Mouse (Mus musculus) midbrain, embryonic 14.5 days (tissue): Measurements from ENCODE around the gene Olfr191. TPM values are rescaled to one million over a fixed set of nuclear protein-coding genes. Genes with fewer than 3 reads are reported as not detected.
"Not testable (repeated sequence)": the region's sequence is repeated elsewhere in the genome, so short reads cannot be mapped to it uniquely, and the experiment has no call there.

Experiments used
- ATAC-seq: fragments of 200-750 bp; cut with Nextera tagmentation; 2 replicates; pipeline ENCODE4 v1.8.0; 2017; ENCODE audit warnings: moderate number of reproducible peaks, moderate library complexity; ENCODE audit not compliant: low FRiP score, low TSS enrichment
- DNase-seq: peaks from one replicate; pipeline ENCODE4 v3.0.0-alpha.2; 2015
- H3K27ac ChIP-seq: fragments of 300-500 bp; sonication (generic); replicated peaks from 2 replicates; pipeline ENCODE4 v1.5.1; 2014; ENCODE audit warnings: mild to moderate bottlenecking, low read depth, low read length, moderate library complexity
- H3K27me3 ChIP-seq: fragments of 300-500 bp; sonication (generic); 2 replicates; pipeline ENCODE4 v1.6.1; 2014; ENCODE audit warnings: low read length, control low read depth, mixed read lengths; ENCODE audit not compliant: control insufficient read depth, insufficient read depth
- H3K36me3 ChIP-seq: fragments of 300-500 bp; sonication (generic); 2 replicates; pipeline ENCODE4 v1.6.1; 2014; ENCODE audit warnings: low read length, control low read depth; ENCODE audit not compliant: control insufficient read depth, insufficient read depth
- H3K4me1 ChIP-seq: fragments of 300-500 bp; sonication (generic); 2 replicates; pipeline ENCODE4 v1.6.1; 2014; ENCODE audit warnings: mild to moderate bottlenecking, antibody characterized with exemption, low read length, control low read depth; ENCODE audit not compliant: control insufficient read depth, insufficient read depth
- H3K4me2 ChIP-seq: fragments of 300-500 bp; sonication (generic); 2 replicates; pipeline ENCODE4 v1.6.1; 2014; ENCODE audit warnings: mild to moderate bottlenecking, low read length, moderate library complexity
- H3K4me3 ChIP-seq: fragments of 300-500 bp; sonication (generic); replicated peaks from 2 replicates; pipeline ENCODE4 v1.5.1; 2014; ENCODE audit warnings: low read depth, low read length
- H3K9ac ChIP-seq: fragments of 300-500 bp; sonication (generic); replicated peaks from 2 replicates; pipeline ENCODE4 v1.6.1; 2014; ENCODE audit warnings: mild to moderate bottlenecking, low read length, moderate library complexity
- H3K9me3 ChIP-seq: fragments of 300-500 bp; sonication (generic); 2 replicates; pipeline ENCODE4 v1.6.1; 2016; ENCODE audit warnings: low read length, control low read depth, mixed read lengths; ENCODE audit not compliant: control insufficient read depth
- WGBS: fragments of 180-500 bp; shearing (Covaris S2); extraction: QIAGEN DNeasy Blood & Tissue Kit; methylation state at CpG from one replicate; pipeline ENCODE4 v1.1.7; 2014; 5-methylcytosine and 5-hydroxymethylcytosine counted together
- polyA plus RNA-seq: library from polyadenylated mRNA; unstranded; fragments of >200 nt; fragmentation: Nextera tagmentation; extraction: Ambion mirVana; gene quantifications from 2 replicates; pipeline ENCODE4 v1.2.1, GENCODE M21; 2014

The Olfr191 gene
- polyA plus RNA-seq = not detected in 2 replicates

- H3K9ac ChIP-seq, ATAC-seq, H3K4me3 ChIP-seq, H3K27ac ChIP-seq, H3K36me3 ChIP-seq, H3K9me3 ChIP-seq, H3K4me2 ChIP-seq, H3K4me1 ChIP-seq, H3K27me3 ChIP-seq: not testable (repeated sequence)
- 14% methylated on average over 1 of the region's 1 CpGs for WGBS
- peak; percentile 10 for DNase-seq
These were observed at the start of gene Olfr191 for GRCm38 (mm10) chr16:59089722-59090121. TSS of gene Olfr191 (minus strand) at chr16:59089822.

- WGBS = 87% methylated on average over 1 of the region's 1 CpGs
- no peak overlapping the region for H3K4me3 ChIP-seq
- H3K36me3 ChIP-seq = no peaks in the 10 kb centered on the region
- H3K4me2 ChIP-seq = no peak overlapping the region
- H3K9ac ChIP-seq = no peak overlapping the region
- no peak for DNase-seq
- no peaks in the 10 kb centered on the region for H3K9me3 ChIP-seq
- H3K27me3 ChIP-seq = no peaks in the 10 kb centered on the region
- no peak overlapping the region for H3K27ac ChIP-seq
- ATAC-seq = no peak
- H3K4me1 ChIP-seq = no peaks in the 10 kb centered on the region
These were observed 41.1 kb upstream of the Olfr191 start for GRCm38 (mm10) chr16:59130740-59131139.

- H3K4me3 ChIP-seq = no peak within 1 kb of the TSS
- no peak for ATAC-seq
These were observed 31.3 kb upstream of the Olfr191 start, which contains the start of gene Olfr194 for GRCm38 (mm10) chr16:59120969-59121368. TSS of gene Olfr194 (minus strand) at chr16:59121069.

GRCm38 (mm10) chr16:59111781-59112180 lies 22.2 kb upstream of the Olfr191 start, which contains the start of gene Olfr193:
TSS of gene Olfr193 (minus strand) at chr16:59111881.
- Histone ChIP-seq H3K9ac (no peak within 1 kb of the TSS), H3K27me3 (no peaks in the 10 kb centered on the region), H3K36me3 (no peaks in the 10 kb centered on the region), H3K4me2 (no peak within 1 kb of the TSS), H3K27ac (no peak within 1 kb of the TSS), H3K4me1 (no peaks in the 10 kb centered on the region), H3K9me3 (no peaks in the 10 kb centered on the region), H3K4me3 (no peak within 1 kb of the TSS)
- ATAC-seq (no peak), DNase-seq (no peak)
- 76% methylated on average over 1 of the region's 1 CpGs for WGBS

More at GRCm38 (mm10) chr16:59120969-59121368, 31.3 kb upstream of the Olfr191 start, which contains the start of gene Olfr194:
- H3K4me2 ChIP-seq = no peak within 1 kb of the TSS
- H3K4me1 ChIP-seq = no peaks in the 10 kb centered on the region
- no peak within 1 kb of the TSS for H3K27ac ChIP-seq
- no peak for DNase-seq
- H3K27me3 ChIP-seq = no peaks in the 10 kb centered on the region
- H3K9ac ChIP-seq = no peak within 1 kb of the TSS
- no peaks in the 10 kb centered on the region for H3K36me3 ChIP-seq
- H3K9me3 ChIP-seq = no peaks in the 10 kb centered on the region

GRCm38 (mm10) chr16:59108522-59108921 lies 18.9 kb upstream of the Olfr191 start:
- H3K36me3 ChIP-seq, H3K4me1 ChIP-seq, H3K4me2 ChIP-seq, H3K9ac ChIP-seq, H3K27me3 ChIP-seq, ATAC-seq, H3K4me3 ChIP-seq, DNase-seq, H3K27ac ChIP-seq, H3K9me3 ChIP-seq: not testable (repeated sequence)
- WGBS = 76% methylated on average over 5 of the region's 5 CpGs

GRCm38 (mm10) chr16:59105312-59105711 lies 15.7 kb upstream of the Olfr191 start:
- no peak overlapping the region for H3K4me2 ChIP-seq
- H3K27me3 ChIP-seq = no peaks in the 10 kb centered on the region
- no peak for ATAC-seq
- DNase-seq = no peak
- no peak overlapping the region for H3K4me3 ChIP-seq
- no peaks in the 10 kb centered on the region for H3K4me1 ChIP-seq
- no peaks in the 10 kb centered on the region for H3K9me3 ChIP-seq
- H3K9ac ChIP-seq = no peak overlapping the region
- H3K27ac ChIP-seq = no peak overlapping the region
- 88% methylated on average over 2 of the region's 2 CpGs for WGBS
- no peaks in the 10 kb centered on the region for H3K36me3 ChIP-seq

GRCm38 (mm10) chr16:59081113-59081512 lies 8.5 kb downstream of the Olfr191 start:
- not testable (repeated sequence) for H3K27me3 ChIP-seq, H3K36me3 ChIP-seq, ATAC-seq, H3K4me1 ChIP-seq, H3K27ac ChIP-seq, H3K9me3 ChIP-seq, DNase-seq, H3K4me3 ChIP-seq, H3K4me2 ChIP-seq, H3K9ac ChIP-seq
- WGBS = 87% methylated on average over 2 of the region's 2 CpGs

- H3K27me3 ChIP-seq = no peaks in the 10 kb centered on the region
- H3K4me1 ChIP-seq = no peaks in the 10 kb centered on the region
- H3K36me3 ChIP-seq = no peaks in the 10 kb centered on the region
- ATAC-seq (no peak), DNase-seq (no peak)
- no peak within 1 kb of the TSS for H3K27ac ChIP-seq
- no peak within 1 kb of the TSS for H3K4me2 ChIP-seq
- 91% methylated on average over 5 of the region's 5 CpGs for WGBS
- H3K9ac ChIP-seq = no peak within 1 kb of the TSS
- H3K9me3 ChIP-seq = no peaks in the 10 kb centered on the region
- H3K4me3 ChIP-seq = no peak within 1 kb of the TSS
These were observed 11.7 kb downstream of the Olfr191 start, which contains the start of gene Olfr190 for GRCm38 (mm10) chr16:59077905-59078304. TSS of gene Olfr190 (minus strand) at chr16:59078005.

GRCm38 (mm10) chr16:59073520-59073919 lies 16.1 kb downstream of the Olfr191 start:
- H3K4me1 ChIP-seq = no peaks in the 10 kb centered on the region
- H3K4me2 ChIP-seq = no peak overlapping the region
- H3K9me3 ChIP-seq = no peaks in the 10 kb centered on the region
- DNase-seq = no peak
- H3K9ac ChIP-seq = no peak overlapping the region
- no peaks in the 10 kb centered on the region for H3K27me3 ChIP-seq
- no peak for ATAC-seq
- 88% methylated on average over 1 of the region's 1 CpGs for WGBS
- H3K36me3 ChIP-seq = no peaks in the 10 kb centered on the region
- no peak overlapping the region for H3K27ac ChIP-seq
- no peak overlapping the region for H3K4me3 ChIP-seq
